Mouse (Mus musculus) retina, embryonic 14.5 days (tissue): ENCODE measurements around the gene Zfp61.

Source experiments
- DNase-seq: peaks from one replicate; pipeline ENCODE4 v3.0.0-alpha.2; 2015; ENCODE audit warnings: low spot score

The Zfp61 gene

DNA sequence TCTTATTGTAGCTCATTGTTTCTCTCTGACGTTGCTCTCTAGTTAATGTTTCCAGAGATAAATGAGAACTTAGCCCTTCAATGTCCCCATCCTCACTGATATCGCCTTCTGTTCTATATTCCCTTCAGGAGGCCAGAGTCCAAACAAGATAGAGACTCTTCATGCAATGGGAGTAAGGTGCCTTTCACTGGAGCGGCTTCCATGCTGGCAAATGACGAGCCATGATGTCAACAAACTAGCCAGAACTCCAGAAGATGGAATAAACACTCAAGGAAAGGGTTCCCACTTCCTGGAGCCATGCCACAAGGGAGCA is 41.1 kb downstream of the Zfp61 start:
- DNase-seq = no peak

DNA sequence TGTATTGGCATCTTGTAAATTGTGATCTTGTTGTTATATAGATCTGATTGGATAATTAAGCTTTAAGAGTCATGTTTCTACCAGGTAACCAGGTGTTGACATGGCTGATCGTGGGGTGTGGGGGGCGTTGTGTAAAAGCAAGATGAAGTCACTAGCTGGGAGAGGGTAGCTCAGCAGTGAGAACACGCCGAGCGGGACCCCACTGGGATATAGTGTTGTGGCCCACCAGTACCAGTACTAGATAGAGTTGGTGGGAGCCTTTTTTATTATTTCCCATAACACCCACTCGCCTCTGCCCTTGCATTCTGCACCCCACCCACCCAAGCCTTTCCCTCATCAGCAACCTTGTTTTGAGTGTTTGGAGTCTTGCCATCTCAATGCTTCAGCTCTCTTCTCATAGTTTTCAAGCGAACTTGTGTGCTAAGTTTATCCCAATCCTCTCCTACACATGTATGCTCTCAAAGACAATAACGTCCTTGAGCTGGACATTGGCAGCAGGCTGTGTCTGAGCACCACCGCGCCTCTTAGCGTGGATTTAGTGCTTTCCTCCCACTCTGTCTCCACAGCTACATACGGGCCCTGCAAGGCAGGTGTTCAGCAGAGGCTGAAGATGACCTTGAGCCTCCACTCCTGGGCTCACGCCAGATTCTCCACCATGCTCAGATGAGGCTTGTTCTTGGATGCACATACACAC is 41.6 kb downstream of the Zfp61 start:
- no peak for DNase-seq

DNA sequence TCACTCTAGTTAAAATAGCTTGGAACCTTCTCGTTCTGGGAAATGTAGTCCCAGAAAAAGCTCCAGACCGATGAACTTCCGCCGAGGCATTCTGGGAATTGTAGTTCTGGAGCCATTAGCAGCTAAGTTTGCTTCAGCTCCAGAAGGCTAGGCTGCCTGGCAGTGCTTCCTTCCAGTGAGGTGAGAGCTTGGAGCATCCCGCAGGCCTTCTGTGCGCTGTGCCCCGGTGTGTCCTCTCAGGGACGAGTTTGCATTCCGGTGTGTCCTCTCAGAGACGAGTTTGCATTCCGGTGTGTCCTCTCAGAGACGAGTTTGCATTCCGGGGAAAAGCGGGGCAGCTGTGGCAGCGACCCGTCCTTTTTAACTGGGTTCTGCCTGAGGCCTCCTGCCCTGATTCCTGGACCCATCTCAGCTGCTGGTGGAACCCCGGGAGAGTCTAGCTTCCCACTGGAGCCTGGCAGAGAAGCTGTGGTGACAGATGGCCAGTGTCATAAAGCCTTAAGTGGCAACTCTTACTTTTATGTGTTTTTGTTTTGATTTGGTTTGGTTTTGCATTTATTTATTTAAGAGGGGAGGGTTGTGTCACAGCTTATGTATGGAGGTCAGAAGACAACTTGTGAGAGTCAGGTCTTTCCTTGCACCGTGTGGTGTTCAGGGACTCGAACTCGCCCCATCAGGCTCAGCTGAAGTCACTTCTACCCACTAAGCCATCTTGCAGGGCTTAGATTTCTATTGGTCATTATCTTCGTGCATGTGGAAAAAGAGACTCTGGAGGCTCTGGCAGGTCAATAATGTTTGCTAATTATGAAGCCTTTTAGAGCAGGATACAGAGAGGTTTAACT is 46.2 kb downstream of the Zfp61 start, which contains the start of gene Zfp108:
Zfp108 (plus strand) TSS at position 162 of the 842 bp plus-strand sequence.
- DNase-seq = peak; percentile 91

DNA sequence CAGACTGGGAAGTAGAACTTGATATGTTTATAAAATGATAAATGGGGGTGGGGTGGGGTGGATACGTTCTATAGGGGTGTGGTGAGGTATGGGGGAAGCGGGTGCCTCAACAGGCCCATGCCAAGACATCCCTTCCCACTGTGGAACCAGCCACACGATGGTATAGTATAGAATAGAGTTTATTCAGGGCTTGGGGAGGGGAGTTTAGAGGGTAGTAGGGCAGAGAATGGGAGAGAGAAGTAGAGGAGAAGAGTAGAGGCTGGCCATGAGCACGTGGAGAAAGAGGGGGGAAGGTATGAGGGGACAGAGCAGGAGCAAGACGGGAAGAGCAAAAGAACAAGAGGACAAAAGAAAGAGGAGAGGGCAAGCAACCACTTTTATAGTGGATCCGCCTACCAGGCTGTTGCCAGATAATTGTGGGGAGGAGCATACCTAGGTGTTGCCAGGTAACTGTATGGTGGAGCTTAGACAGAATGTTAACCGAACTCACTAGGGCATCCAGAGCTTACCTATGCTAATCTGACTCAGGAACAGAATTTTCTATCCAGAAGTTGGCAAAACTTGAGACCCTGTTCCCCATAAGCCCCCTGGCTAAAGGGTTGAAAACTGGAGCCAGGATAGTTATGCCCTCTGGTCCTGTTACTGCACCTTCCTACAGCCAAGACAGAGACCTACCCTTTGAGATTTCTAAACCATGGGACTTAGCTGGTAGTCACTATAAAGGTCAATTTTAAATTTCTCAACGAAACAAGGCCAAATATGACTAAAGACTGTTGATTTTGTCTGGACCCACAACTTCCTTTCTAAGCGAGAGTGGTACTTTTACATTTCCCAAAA is 47.0 kb downstream of the Zfp61 start:
- no peak for DNase-seq
